Mouse (Mus musculus): Measurements from ENCODE around the gene Fermt3. TPM values are rescaled to one million over a fixed set of nuclear protein-coding genes. Genes with fewer than 3 reads are reported as not detected.
"Not testable (repeated sequence)": the region's sequence is repeated elsewhere in the genome, so short reads cannot be mapped to it uniquely, and the experiment has no call there.

The Fermt3 gene
- total RNA-seq, 2 experiments from 2014 or later: 4.1 to 4.2 TPM

- no peak for DNase-seq (ENCODE audit: low spot score in 2 of 2)
- intact Hi-C loops (cut with DNase I): no loop called here
Measured at GRCm38 (mm10) chr19:6994002-6994401, 25.3 kb downstream of the Fermt3 start.

GRCm38 (mm10) chr19:6993011-6993770, 26.1 kb downstream of the Fermt3 start:
- no peak for DNase-seq (ENCODE audit: low spot score in 2 of 2)
- intact Hi-C loops (cut with DNase I): no loop called here

GRCm38 (mm10) chr19:6992011-6992858, 27.0 kb downstream of the Fermt3 start, which contains the start of gene Dnajc4:
TSS of gene Dnajc4 (minus strand) at chr19:6992572.
- DNase-seq (ENCODE audit: low spot score in 2 of 2): peak; percentile 94 to 98
- intact Hi-C loops (cut with DNase I): no loop called here

DNA sequence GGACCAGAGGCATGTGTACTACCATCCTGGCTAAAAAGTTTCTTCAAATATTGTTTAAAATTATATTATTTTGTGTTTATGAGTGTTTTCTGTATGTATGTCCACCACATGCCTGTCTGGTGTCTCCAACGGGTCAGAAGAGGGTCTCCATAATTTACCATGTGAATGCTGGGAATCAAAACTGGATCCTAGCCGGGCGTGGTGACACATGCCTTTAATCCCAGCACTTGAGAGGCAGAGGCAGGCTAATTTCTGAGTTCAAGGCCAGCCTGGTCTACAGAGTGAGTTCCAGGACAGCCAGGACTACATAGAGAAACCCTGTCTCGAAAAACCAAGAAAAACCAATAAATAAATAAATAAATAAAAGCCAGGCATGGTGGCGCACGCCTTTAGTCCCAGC, 28.1 kb downstream of the Fermt3 start:
- intact Hi-C loops (cut with DNase I); DNase-seq (ENCODE audit: low spot score in 2 of 2): not testable (repeated sequence)

- no peak for DNase-seq (ENCODE audit: low spot score in 2 of 2)
- intact Hi-C loops (cut with DNase I): no loop called here
Measured at GRCm38 (mm10) chr19:6990712-6991111, 28.6 kb downstream of the Fermt3 start.

DNA sequence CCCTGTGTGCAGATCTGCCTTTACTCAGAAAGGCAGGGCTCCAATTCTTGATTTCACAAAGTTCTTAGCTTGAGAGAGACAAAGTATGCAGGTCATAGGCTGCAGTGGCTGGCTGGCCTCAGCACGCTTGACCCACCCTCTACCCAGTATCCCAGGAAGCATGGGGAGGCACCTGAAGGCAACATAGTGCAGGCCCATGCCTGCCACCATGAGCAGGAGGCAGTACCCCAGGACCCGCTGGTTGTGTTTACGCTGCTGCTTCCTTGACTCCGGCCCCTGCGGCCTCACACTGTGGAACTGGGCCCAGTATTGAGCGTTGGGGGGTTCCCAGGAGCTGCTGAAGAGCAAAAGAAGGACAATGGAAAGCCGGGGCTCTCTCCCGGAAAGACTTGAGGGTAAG, 30.0 kb downstream of the Fermt3 start:
- intact Hi-C loops (cut with DNase I): no loop called here
- no peak for DNase-seq (ENCODE audit: low spot score in 2 of 2)

DNA sequence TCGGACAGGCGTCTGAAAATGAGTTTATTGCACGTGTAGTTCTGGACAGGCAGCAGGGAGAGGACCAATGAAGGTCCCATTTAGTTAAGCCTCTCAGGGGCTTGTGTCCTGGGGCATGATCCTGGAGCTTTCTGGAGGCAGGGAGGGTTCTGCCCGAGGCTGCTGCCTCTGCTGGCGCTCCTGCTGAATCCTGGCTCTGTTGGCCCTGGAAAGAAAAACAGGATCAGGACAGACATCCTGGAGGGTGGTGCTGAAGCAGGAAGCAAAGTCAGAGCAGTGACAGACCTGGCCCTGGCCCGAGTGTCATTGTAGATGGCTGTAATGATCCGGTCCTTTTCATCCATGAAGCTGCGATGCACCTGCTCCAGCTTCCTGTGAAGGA, 31.4 kb downstream of the Fermt3 start:
- intact Hi-C loops (cut with DNase I): no loop called here
- DNase-seq (ENCODE audit: low spot score in 2 of 2): no peak

- DNase-seq (ENCODE audit: low spot score in 2 of 2): peak; percentile 44 to 66
- intact Hi-C loops (cut with DNase I): no loop called here
Measured at GRCm38 (mm10) chr19:6987061-6987903, 32.0 kb downstream of the Fermt3 start, which contains the start of gene Vegfb. TSS of gene Vegfb (minus strand) at chr19:6987651.

DNA sequence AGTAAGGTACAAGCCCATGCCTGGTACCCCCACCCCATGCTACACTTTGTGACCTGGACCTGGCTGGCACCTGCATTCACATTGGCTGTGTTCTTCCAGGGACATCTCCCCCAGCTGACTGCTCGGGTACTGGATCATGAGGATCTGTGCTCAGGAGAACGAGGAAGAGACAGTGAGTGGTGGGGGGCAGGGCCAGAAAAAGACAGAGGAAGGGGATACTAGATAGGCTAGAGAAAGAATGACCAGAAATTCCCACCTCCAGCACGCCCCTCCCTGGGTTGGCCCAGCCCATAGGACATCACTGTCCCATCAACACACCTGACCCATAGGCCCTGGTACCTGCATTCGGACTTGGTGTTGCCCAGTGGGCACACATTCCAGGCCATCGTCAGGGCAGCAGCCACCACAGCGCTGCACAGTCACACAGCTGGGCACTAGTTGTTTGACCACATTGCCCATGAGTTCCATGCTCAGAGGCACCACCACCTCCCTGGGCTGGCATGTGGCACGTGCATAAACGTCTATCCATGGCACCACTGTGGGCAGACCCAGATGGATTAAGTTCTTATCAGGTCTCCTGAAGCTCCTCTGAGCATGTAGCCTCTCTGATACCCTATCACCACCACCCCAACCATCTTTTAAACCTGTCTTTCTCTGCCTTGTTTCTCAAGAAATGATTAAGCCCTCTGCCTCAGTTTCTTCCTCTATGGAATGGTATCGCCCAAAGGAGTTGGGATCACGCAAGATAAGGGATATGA, 33.1 kb downstream of the Fermt3 start:
- no peak for DNase-seq (ENCODE audit: low spot score in 2 of 2)

GRCm38 (mm10) chr19:6985300-6985699, 34.0 kb downstream of the Fermt3 start:
- intact Hi-C loops (cut with DNase I): no loop called here
- no peak for DNase-seq (ENCODE audit: low spot score in 2 of 2)

More for the DNA sequence above, 33.1 kb downstream of the Fermt3 start:
- intact Hi-C loops (cut with DNase I): no loop called here

DNA sequence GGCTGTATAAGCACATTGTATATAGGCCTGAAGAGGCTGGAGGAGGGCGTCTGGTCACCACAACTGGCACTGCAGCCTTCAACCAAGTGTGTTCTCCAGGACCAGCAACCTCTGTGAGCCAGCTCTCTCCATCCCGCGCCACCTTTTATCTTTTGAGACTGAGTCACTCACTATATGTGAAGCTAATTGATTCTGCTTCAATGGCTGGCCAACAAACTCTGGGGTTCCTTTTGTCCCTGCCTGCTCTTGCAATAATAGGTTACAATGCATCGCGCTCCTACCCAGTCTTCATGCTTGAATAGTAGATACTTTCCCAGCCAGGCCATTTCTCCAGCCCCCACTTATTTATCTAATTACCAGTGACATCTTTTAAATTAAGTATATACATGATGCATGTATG, 35.6 kb downstream of the Fermt3 start:
- DNase-seq (ENCODE audit: low spot score in 2 of 2): no peak
- intact Hi-C loops (cut with DNase I): no loop called here

- intact Hi-C loops (cut with DNase I): no loop called here
Measured at GRCm38 (mm10) chr19:6981465-6981864, 37.8 kb downstream of the Fermt3 start.

DNA sequence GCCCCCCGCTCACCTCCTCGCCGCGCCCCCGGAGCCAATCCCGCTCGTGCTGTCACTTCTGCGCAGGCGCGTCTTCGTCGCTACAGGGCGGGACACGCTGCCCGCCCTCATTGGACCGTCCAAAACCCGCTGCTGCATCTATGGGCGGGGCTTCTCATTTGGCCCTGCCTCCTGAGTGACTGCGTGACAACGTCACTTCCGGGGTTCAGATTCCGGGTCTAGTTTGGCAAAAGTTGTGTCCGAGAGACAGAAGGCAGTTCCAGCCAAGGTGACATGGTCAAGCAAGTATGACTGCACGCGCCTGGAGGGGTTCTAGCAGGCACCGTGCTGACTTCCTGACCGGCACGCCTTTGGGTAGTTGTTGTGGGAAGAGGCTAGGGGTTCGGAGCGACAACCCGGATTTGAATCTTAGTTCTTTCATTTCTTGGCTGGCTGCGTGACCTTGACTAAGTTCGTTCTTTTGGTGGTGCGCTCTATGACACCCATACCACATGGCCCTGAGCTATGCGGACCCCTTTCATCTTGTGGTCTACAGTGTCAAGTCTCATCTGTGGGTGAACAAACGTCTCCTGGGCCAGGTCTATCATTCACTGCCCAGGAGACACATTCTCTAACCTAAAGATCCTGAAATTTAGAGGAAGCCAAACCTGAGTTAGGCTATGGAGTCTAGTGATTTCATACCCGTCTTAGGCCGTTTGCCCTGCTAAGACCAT, 38.7 kb downstream of the Fermt3 start, which contains the start of gene Fkbp2:
Gene Fkbp2, minus strand, starts transcription at position 121 of the 713 bp plus-strand sequence.
- intact Hi-C loops (cut with DNase I): no loop called here

More at GRCm38 (mm10) chr19:6981465-6981864, 37.8 kb downstream of the Fermt3 start:
- DNase-seq (ENCODE audit: low spot score in 2 of 2): no peak

GRCm38 (mm10) chr19:6979486-6980380, 39.5 kb downstream of the Fermt3 start:
- DNase-seq (ENCODE audit: low spot score in 2 of 2): peak; percentile 99 to 100
- intact Hi-C loops (cut with DNase I): loop anchor here (2.0 to 5.0 kb wide), 2 partner anchors 37 to 57 kb away; partner anchors contain the start of genes Bad and Gpr137

More for the DNA sequence above, 38.7 kb downstream of the Fermt3 start, which contains the start of gene Fkbp2:
- peak; percentile 99 for DNase-seq (ENCODE audit: low spot score in 2 of 2)

DNA sequence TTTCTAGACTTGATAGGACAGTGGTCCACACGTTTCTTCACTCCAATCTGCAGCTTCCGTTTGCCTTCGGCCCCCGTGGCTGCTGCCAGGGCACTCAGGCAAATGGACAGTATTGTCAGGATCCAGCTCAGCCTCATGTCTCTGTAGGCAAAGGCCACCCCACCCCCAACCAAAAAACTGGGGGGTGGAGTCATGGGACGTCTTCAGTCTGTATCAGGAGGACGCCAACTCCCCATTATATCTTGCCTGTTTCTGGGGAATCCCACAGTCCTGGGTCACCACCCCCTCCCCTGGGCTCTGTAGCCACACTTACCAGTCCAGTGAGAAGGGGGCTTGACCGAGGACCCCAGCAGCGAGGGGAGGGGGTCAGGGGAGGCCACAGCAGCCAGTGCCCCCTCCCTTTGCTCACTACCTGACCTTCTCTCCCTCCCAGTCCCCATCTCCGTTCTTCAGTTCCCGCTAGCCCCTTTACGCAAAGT, 40.2 kb downstream of the Fermt3 start:
- intact Hi-C loops (cut with DNase I): loop anchor here (2.0 to 5.0 kb wide), 2 partner anchors 37 to 56 kb away; partner anchors contain the start of genes Bad and Gpr137
- DNase-seq (ENCODE audit: low spot score in 2 of 2): peak; percentile 43 to 63

- intact Hi-C loops (cut with DNase I): loop anchor here (2.0 to 5.0 kb wide), 2 partner anchors 36 to 56 kb away; partner anchors contain the start of genes Bad and Gpr137
- peak in 1 of 2 experiments; percentile 28 for DNase-seq (ENCODE audit: low spot score in 2 of 2)
Measured at GRCm38 (mm10) chr19:6978639-6978974, 40.7 kb downstream of the Fermt3 start.
